Mouse (Mus musculus) heart, postnatal 4 days (tissue): ENCODE measurements around the gene Armc9. TPM values are rescaled to one million over a fixed set of nuclear protein-coding genes. Genes with fewer than 3 reads are reported as not detected.

Experiments used
- DNase-seq: peaks from one replicate; pipeline ENCODE4 v3.0.0; 2021
- total RNA-seq, 2 experiments: library from RNA; stranded (reverse); gene quantifications; 2 replicates each; pipeline ENCODE4 v1.2.3; 2021

Armc9 gene
- total RNA-seq, 2 experiments from 2014 or later: 5.6 to 6.0 TPM

GRCm38 (mm10) chr1:86228653-86229052, 74.1 kb downstream of the Armc9 start:
- DNase-seq: no peak

GRCm38 (mm10) chr1:86229184-86229829, 74.7 kb downstream of the Armc9 start:
- no peak for DNase-seq

- no peak for DNase-seq
Measured at GRCm38 (mm10) chr1:86232631-86233030, 78.1 kb downstream of the Armc9 start.

- no peak for DNase-seq
Measured at GRCm38 (mm10) chr1:86233808-86234207, 79.2 kb downstream of the Armc9 start.

- no peak for DNase-seq
Measured at GRCm38 (mm10) chr1:86235118-86235517, 80.5 kb downstream of the Armc9 start.

- DNase-seq: no peak
Measured at GRCm38 (mm10) chr1:86236442-86236841, 81.9 kb downstream of the Armc9 start.

GRCm38 (mm10) chr1:86239010-86239409, 84.4 kb downstream of the Armc9 start:
- no peak for DNase-seq

- no peak for DNase-seq
Measured at GRCm38 (mm10) chr1:86239871-86240270, 85.3 kb downstream of the Armc9 start.

- DNase-seq: no peak
Measured at GRCm38 (mm10) chr1:86240959-86241358, 86.4 kb downstream of the Armc9 start.

GRCm38 (mm10) chr1:86243490-86243889, 88.9 kb downstream of the Armc9 start:
- no peak for DNase-seq

- no peak for DNase-seq
Measured at GRCm38 (mm10) chr1:86245301-86246085, 90.9 kb downstream of the Armc9 start.

GRCm38 (mm10) chr1:86253410-86253809, 98.8 kb downstream of the Armc9 start:
- no peak for DNase-seq

- no peak for DNase-seq
Measured at GRCm38 (mm10) chr1:86256311-86256710, 101.7 kb downstream of the Armc9 start.

- DNase-seq: no peak
Measured at GRCm38 (mm10) chr1:86257228-86257627, 102.6 kb downstream of the Armc9 start.

GRCm38 (mm10) chr1:86258171-86258824, 103.7 kb downstream of the Armc9 start:
- no peak for DNase-seq

- DNase-seq: no peak
Measured at GRCm38 (mm10) chr1:86263564-86264339, 109.2 kb downstream of the Armc9 start.

- DNase-seq: no peak
Measured at GRCm38 (mm10) chr1:86265060-86265459, 110.5 kb downstream of the Armc9 start.

GRCm38 (mm10) chr1:86268492-86269189, 114.1 kb downstream of the Armc9 start:
- DNase-seq: no peak

- no peak for DNase-seq
Measured at GRCm38 (mm10) chr1:86269190-86269508, 114.6 kb downstream of the Armc9 start.

GRCm38 (mm10) chr1:86271707-86272106, 117.1 kb downstream of the Armc9 start:
- DNase-seq: no peak

- no peak for DNase-seq
Measured at GRCm38 (mm10) chr1:86277055-86277454, 122.5 kb downstream of the Armc9 start.
